Mouse (Mus musculus) left cerebral cortex, adult 2 months (tissue): Measurements from ENCODE around the gene Hist1h4a. TPM values are rescaled to one million over a fixed set of nuclear protein-coding genes. Genes with fewer than 3 reads are reported as not detected.

Experiments
- DNase-seq, 2 experiments: peaks; one replicate each; pipeline ENCODE4 v3.0.0; 2021 to 2022; ENCODE audit warnings: low spot score in 2 of 2, mixed read lengths in 1 of 2; ENCODE audit errors: extremely low spot score in 1 of 2
- H3K27ac ChIP-seq: fragments of 200-600 bp; 2 replicates; pipeline ENCODE4 v1.8.1; 2022
- H3K4me3 ChIP-seq: fragments of 200-600 bp; 2 replicates; pipeline ENCODE4 v1.8.1; 2022
- CTCF ChIP-seq: fragments of 200-600 bp; IDR thresholded peaks from 2 replicates; pipeline ENCODE4 v1.8.1; 2022; ENCODE audit warnings: antibody characterized with exemption, mild to moderate bottlenecking, moderate library complexity
- intact Hi-C: fragments of 180-260 bp; cut with DNase I; formaldehyde crosslinking; loops from one replicate; pipeline ENCODE4 v1.15.1; 2025
- total RNA-seq, 2 experiments: library from RNA; stranded (reverse); gene quantifications; 2 replicates each; pipeline ENCODE4 v1.2.3; 2021

The Hist1h4a gene
- total RNA-seq, 2 experiments from 2014 or later = 53.1 to 70.3 TPM

DNA sequence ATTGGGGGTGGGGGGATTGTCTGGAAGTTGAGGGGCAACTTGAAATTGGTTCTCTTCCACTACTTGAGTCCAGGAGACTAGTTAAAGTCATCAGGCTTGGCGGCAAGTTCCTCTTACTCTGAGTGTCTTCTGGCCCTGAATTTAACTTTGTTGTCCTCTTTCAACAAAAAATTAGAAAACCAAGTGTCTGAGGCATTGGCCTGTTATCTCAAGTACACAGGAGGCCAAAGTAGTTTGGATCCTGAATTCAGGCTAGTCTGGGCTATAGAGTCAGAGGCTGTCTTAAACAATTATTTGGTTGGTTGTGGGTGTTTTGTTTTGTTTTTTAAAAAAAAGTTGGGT is 4.1 kb upstream of the Hist1h4a start:
- no peak for TF ChIP-seq CTCF
- no peak for DNase-seq
- Histone ChIP-seq H3K4me3 (no peak overlapping the region), H3K27ac (no peak overlapping the region)
- intact Hi-C loops = no loop called here

DNA sequence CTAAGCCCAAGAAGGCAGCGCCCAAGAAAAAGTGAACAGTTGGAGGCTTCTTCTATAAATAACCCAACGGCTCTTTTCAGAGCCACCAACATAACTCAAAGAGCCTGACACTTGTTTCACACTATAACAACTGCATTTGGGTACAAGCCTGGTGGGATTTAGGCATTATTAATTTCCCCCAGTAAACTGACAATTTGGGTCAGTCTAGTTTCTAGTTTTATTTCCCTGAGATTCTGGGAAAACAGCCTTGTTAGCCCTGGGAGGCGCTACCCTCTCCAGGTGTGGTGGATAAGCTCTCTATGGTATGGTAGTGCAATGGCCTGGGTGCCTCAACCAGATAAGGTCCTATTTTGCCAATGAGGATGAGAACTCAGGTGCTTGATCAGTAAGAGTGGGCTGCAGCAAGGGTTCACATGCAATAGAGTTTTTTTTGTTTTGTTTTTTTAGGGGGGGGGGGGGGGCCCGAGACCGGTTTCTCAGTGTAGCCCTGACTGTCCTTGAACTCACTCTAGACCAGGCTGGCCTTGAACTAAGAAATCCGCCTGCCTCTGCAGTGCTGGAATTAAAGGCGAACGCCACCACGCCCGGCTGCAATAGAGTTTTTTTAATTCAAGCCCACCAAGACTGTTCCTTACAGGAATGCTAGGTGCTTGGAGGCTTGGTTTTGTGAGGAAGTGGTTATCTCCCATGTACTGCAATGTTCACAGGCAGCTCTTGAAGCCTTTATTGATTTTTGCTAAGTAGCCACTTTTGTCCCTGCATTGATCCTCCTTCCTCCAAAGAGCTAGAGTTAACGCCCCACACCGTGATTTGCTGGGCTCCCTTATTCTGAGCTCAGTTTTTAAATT is 3.5 kb upstream of the Hist1h4a start:
- Histone ChIP-seq H3K4me3 (peak overlapping the region; percentile 66; the same call in 1 of the 2 replicates), H3K27ac (peak overlapping the region; percentile 90; the same call in 1 of the 2 replicates)
- TF ChIP-seq CTCF = no peak
- intact Hi-C loops = loop anchor here (5.0 kb wide), 3 partner anchors 182 to 1722 kb away; partner anchors contain the start of genes Abt1, Hist1h2ag, Hist1h2bj and Hist1h4d
- DNase-seq = no peak

DNA sequence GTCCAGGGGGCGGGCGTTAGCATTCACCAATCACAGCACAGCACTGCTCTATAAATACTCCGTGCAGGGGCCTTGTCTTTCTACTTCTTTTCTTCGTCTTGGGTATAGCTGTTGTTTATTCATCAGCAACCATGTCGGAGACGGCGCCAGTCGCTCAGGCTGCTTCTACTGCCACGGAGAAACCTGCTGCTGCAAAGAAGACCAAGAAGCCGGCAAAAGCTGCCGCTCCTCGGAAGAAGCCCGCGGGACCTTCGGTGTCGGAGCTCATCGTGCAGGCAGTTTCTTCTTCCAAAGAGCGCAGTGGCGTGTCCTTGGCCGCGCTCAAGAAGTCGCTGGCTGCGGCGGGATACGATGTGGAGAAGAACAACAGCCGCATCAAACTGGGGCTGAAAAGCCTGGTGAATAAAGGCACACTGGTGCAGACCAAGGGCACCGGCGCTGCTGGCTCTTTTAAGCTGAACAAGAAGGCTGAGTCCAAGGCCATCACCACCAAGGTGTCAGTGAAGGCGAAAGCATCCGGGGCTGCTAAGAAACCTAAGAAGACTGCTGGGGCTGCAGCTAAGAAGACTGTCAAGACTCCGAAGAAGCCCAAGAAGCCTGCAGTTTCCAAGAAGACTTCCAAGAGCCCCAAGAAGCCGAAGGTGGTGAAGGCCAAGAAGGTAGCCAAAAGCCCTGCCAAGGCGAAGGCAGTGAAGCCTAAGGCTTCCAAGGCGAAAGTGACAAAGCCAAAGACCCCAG is 2.7 kb upstream of the Hist1h4a start, which contains the start of gene Hist1h1a:
Gene Hist1h1a (plus strand): TSS at position 81 of the 738 bp plus-strand sequence.
- TF ChIP-seq CTCF = no peak
- Histone ChIP-seq H3K4me3 (peak within 1 kb of the TSS; percentile 66), H3K27ac (peak within 1 kb of the TSS; percentile 90)
- intact Hi-C loops = loop anchor here (5.0 kb wide), 3 partner anchors 181 to 1721 kb away; partner anchors contain the start of genes Abt1, Hist1h2ag, Hist1h2bj and Hist1h4d
- DNase-seq = peak; percentile 77 to 78

DNA sequence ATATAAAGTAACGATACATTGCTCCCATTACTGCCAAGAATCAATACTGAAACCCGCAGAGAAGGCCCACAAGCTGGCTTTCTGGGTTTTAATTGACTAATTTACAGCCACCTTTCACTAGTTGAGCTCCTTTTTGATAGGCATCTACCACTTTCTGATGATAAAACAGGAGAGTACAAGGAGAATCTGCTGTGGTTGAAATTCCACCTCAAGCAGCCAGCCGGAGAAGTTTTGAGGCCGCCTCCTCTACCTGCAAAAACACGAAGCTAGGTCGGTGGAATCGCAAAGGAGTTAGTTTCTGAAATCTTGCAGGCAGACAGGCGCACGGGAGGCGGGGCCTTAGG is 2.2 kb upstream of the Hist1h4a start:
- peak overlapping the region; percentile 90 for H3K27ac ChIP-seq
- no peak for TF ChIP-seq CTCF
- peak overlapping the region; percentile 66 for H3K4me3 ChIP-seq
- intact Hi-C loops = loop anchor here (5.0 kb wide), 3 partner anchors 181 to 1721 kb away; partner anchors contain the start of genes Abt1, Hist1h2ag, Hist1h2bj and Hist1h4d
- DNase-seq = no peak

DNA sequence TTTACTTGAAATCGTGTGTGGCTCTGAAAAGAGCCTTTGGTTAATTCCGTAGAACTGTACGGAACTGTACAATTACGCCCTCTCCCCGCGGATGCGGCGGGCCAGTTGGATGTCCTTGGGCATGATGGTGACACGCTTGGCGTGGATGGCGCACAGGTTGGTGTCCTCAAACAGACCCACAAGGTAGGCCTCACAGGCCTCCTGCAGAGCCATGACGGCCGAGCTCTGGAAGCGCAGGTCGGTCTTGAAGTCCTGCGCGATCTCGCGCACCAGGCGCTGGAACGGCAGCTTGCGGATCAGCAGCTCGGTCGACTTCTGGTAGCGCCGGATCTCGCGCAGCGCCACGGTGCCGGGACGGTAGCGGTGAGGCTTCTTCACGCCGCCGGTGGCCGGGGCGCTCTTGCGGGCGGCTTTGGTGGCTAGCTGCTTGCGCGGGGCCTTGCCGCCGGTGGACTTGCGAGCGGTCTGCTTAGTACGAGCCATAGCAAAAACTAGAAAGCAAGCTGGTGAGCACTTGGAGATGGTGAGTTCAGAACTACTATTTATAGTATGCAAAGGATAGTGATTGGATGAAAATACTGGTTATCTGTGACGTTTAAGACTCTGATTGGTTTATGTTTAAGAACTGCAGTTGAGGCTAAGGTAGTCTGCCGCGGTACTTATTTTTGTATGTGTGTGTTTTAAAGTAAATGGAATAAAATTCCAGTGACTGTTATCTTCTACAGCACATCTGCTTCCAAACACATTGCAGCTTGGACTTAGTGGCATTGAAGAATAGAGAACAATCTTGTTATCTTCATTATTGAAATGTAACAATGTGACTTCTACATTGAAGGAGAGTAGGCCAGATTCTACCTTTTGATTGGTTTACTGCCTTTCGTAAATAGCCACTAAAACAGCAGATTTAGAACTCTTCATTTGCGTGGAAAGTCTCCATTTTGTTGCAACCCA is 1.1 kb upstream of the Hist1h4a start, which contains the start of gene Hist1h3a:
Gene Hist1h3a (minus strand): TSS at position 516 of the 951 bp plus-strand sequence.
- H3K4me3 ChIP-seq = peak within 1 kb of the TSS; percentile 66
- peak; percentile 50 to 57 for DNase-seq
- H3K27ac ChIP-seq = peak within 1 kb of the TSS; percentile 90
- intact Hi-C loops = loop anchor here (1.0 to 5.0 kb wide), 4 partner anchors 141 to 1720 kb away; partner anchors contain the start of genes Abt1, Hist1h2ag, Hist1h2be and Hist1h2bj

DNA sequence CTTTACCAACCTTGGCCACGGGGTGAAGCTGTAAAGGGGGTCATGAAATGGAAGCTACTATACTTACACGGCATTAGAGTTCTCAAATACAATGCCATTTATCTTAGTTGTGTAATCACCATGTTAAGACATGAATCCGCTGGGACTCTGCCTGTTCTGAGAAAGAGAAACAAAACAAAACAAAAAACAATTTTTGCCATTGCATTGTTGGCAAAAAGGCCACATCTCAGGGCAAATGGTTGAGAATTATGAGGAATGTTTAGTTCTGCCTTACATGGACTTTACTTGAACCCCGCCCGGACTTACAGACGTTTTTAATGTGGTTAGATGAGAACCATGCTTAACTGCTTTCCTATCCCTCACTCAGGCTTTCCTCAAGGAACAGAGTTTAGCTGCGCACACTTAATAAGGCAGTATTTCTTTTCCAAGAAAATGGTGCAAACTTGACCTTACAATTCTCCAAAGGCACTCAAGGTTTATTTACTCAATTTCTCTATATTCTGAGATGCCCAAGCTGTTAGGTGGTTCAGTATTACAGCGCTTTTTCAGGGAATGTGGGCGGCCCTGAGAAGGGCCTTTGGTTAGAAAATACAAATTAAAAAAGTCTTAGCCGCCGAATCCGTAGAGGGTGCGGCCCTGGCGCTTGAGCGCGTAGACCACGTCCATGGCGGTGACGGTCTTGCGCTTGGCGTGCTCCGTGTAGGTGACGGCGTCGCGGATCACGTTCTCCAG is 624 bp downstream of the Hist1h4a start:
- intact Hi-C loops = loop anchor here (5.0 kb wide), 3 partner anchors 178 to 1718 kb away; partner anchors contain the start of genes Abt1, Hist1h2ag, Hist1h2bj and Hist1h4d
- peak overlapping the region; percentile 66 for H3K4me3 ChIP-seq
- peak in 1 of 2 experiments; percentile 19 for DNase-seq
- no peak; the same call in 1 of the 2 replicates for TF ChIP-seq CTCF
- peak overlapping the region; percentile 87 for H3K27ac ChIP-seq

DNA sequence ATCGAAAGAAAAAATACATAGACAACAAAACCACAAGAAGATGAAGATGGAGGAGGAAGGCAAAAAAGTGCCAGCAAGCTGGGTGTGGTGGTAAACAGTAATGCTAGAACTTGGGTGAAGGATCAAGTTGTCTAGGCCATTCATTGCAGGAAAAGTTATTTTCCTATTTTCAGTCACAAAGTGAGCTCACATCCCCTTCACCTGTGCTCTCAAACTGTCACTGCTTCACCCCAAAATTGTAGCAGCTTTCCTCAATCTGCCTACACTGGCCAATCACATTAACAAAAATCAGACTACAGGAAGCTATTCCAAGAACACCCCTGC is 1.2 kb downstream of the Hist1h4a start:
- no peak overlapping the region for H3K4me3 ChIP-seq
- intact Hi-C loops = loop anchor here (5.0 kb wide), 3 partner anchors 178 to 1718 kb away; partner anchors contain the start of genes Abt1, Hist1h2ag, Hist1h2bj and Hist1h4d
- no peak for TF ChIP-seq CTCF
- no peak for DNase-seq
- peak overlapping the region; percentile 87; the same call in 1 of the 2 replicates for H3K27ac ChIP-seq

DNA sequence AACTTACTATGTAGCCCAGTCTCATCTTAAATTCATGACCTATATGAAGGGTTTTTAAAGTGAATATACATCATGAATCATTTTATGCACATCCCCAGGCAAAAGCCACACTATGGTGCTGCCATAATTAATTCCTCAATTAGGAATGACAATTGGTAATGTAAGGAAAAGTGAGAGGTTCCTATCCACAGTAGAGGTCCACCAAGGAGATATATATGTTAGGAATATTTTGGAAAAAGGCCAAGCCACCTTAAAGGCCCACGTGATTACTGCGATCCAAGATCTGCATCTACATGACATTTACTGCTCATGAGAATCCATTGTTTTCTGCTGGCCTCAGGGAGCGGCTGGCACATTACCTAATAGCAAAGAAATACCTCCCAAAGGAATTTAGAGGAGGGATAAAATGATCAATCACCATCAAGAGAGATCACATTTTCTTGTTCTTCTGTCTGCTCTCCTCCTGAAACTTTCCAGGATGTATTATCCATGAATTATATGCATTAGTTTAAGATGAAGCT is 1.7 kb downstream of the Hist1h4a start:
- Histone ChIP-seq H3K27ac (no peak overlapping the region), H3K4me3 (no peak overlapping the region)
- no peak for DNase-seq
- intact Hi-C loops = no loop called here
- TF ChIP-seq CTCF = no peak

DNA sequence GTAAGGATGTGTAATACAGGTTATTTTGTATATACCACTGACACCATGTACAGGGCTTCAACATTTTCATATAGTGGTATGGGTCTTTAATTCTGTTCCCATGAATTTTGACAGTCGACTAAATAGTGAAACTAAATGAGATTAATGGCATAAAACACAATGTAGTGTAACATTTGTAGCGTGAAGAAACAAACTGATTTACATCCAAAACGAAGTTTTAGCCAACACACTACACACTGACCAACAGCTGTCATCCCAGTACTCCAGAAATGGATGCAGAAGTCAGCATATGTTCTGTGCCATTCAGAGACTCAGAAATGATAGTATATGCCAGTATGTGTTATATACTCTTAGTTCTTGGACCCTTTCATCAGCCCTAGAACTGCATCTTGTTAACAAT is 3.1 kb downstream of the Hist1h4a start:
- H3K27ac ChIP-seq = no peak overlapping the region
- intact Hi-C loops = no loop called here
- no peak for DNase-seq
- TF ChIP-seq CTCF = no peak
- no peak overlapping the region for H3K4me3 ChIP-seq

DNA sequence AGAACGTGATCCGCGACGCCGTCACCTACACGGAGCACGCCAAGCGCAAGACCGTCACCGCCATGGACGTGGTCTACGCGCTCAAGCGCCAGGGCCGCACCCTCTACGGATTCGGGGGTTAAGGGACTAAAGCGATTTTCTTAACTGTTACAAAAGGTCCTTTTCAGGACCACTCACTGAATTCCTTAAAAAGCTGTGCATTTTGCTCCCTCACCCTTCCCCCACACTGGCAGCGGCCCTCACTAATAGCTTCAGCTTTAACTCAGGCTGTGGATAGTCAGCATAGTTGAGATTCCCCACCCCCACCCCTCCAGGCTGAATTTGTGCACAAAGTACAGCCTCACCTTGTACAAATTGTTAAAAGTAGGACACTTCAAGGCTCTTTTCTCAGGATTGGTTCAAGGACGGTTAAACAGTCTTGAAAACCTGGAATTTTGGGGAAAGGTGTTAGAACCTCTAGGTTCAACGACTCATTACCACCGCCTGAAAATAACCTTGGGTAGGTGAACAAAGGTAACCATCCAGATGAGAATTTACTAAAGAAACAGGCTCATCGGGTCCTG is 3.7 kb downstream of the Hist1h4a start:
- DNase-seq = no peak
- Histone ChIP-seq H3K4me3 (peak overlapping the region; percentile 40), H3K27ac (peak overlapping the region; percentile 75)
- intact Hi-C loops = no loop called here
- TF ChIP-seq CTCF = no peak
